Mouse (Mus musculus): ENCODE data around the gene Ccer1.

DNA sequence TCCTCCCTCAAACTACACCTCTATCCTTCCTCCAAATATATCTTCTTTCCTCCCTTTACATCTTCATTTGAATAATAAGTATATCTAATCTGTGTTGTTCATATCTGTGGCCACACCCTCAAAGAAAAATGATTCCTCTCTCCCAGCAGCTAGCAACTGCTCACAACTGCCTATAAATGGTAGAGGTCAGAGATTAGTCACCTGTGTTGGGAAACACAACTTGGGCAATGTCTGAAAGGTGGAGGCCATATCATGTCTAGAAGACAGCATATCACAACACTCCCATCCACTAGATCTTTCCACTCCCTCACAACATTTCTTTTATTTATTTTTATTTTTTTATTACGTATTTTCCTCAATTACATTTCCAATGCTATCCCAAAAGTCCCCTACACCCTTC is 33.4 kb upstream of the Ccer1 start:
- TF ChIP-seq CTCF (IDR thresholded peaks at IDR 0.05; ENCODE audit: extremely low read depth, insufficient read depth, insufficient read length, insufficient replicate concordance) (no peak), POLR2A (IDR thresholded peaks at IDR 0.05; ENCODE audit: low read depth, low read length) (no peak)

Data from spleen, adult 2 months (tissue).